ENCODE assay signal across 13 mouse cellular contexts in the genomic region with DNA sequence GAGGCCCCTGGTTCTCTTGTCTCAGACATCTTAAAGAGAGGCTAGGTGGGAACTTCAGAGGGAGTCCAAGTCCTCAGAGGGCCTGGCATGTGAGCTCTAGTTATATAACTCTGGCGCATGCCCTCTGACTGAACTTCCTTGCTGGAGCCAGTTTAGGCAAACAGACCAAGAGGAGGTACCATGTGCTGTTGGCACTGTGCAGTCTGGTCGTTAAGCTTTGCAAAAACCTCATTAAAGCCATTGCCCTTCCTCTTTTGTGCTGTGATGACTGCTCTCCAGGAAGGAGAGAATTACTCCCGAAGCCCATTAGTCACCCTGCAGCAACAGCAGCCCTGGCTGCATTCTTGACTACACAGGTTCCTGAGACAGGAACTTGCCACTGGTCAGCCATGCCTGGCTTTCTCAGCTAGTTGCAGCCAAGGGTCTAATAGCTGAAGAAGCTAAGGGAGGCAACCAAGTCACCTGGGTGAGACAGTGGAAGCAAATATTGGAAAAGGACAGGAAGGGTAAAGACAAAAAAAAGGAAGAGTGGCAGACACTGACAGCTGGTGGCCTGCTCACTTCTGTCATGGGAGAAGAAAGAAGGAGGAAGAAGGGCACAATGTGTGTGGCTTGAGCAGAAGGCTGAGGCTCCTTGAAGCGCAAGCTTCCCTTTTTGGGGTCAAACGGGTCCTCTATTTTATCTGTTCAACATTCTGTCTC. TPM values are rescaled to one million over a fixed set of nuclear protein-coding genes. Genes with fewer than 3 reads are reported as not detected.
DNase-seq lines count a peak whose midpoint lies in the region; ATAC-seq and TF ChIP-seq lines count a peak whose summit lies in the region.
"Had no signal": no experiment of that assay in that cellular context is flagged by ENCODE, and none has a peak within 500 bp of the region (broad histone marks: within the 10 kb centered on the region; RNA-seq: fewer than 3 reads in every experiment).

No protein-coding gene starts in this region.

- DNase-seq in liver: no peak
- DNase-seq in large intestine, adult 2 months (ENCODE audit: low read depth, low spot score): peak; percentile 94
- DNase-seq in midbrain, embryonic 14.5 days: no peak
- no peak for DNase-seq in thymus, postnatal 14 days
- no peak for DNase-seq in gastrocnemius, adult 8-10 months (ENCODE audit: low spot score in 2 of 2)

- H3K27me3 ChIP-seq in liver, embryonic 12.5 days (replicated peaks): peaks cover 29% of the 10 kb centered on the region; the same call in 1 of the 2 replicates
- no peaks in the 10 kb centered on the region for H3K27me3 ChIP-seq in small intestine, adult 2 months (ENCODE audit: control insufficient read depth, insufficient read depth, low read length)
- H3K27me3 ChIP-seq in midbrain, embryonic 14.5 days (ENCODE audit: control insufficient read depth, insufficient read depth, low read length): no peaks in the 10 kb centered on the region

- H3K36me3 ChIP-seq in liver, embryonic 12.5 days: no peaks in the 10 kb centered on the region
- no peaks in the 10 kb centered on the region for H3K36me3 ChIP-seq in small intestine, adult 2 months (ENCODE audit: control insufficient read depth, insufficient read depth, low read length)
- no peaks in the 10 kb centered on the region for H3K36me3 ChIP-seq in midbrain, embryonic 14.5 days (ENCODE audit: control insufficient read depth, insufficient read depth, low read length)
- H3K36me3 ChIP-seq: G1E had no signal

- H3K4me2 ChIP-seq in liver, embryonic 12.5 days: no peak overlapping the region
- no peak overlapping the region for H3K4me2 ChIP-seq in midbrain, embryonic 14.5 days (ENCODE audit: low read length)
- H3K4me2 ChIP-seq: hindbrain, embryonic 14.5 days had no signal

- ATAC-seq in liver, embryonic 12.5 days: no peak
- ATAC-seq in granulocyte monocyte progenitor cell, adult 5-6 weeks (replicated peaks; ENCODE audit: poor library complexity, severe bottlenecking): peak; percentile 65
- no peak for ATAC-seq in midbrain, embryonic 14.5 days (ENCODE audit: low FRiP score, low TSS enrichment)

- peak overlapping the region; percentile 23 for H3K27ac ChIP-seq in liver, embryonic 12.5 days
- H3K27ac ChIP-seq in small intestine, adult 2 months (ENCODE audit: insufficient read depth, low read depth, low read length): peak overlapping the region; percentile 55
- no peak overlapping the region for H3K27ac ChIP-seq in midbrain, embryonic 14.5 days (replicated peaks; ENCODE audit: low read depth, low read length)
- H3K27ac ChIP-seq: hindbrain, embryonic 14.5 days had no signal

- no peak for TF ChIP-seq CTCF in small intestine, adult 2 months (IDR thresholded peaks at IDR 0.05; ENCODE audit: extremely low read depth, insufficient read length, insufficient replicate concordance, low read depth, low read length)

- no peak overlapping the region for H3K4me3 ChIP-seq in liver, embryonic 12.5 days
- H3K4me3 ChIP-seq in small intestine, adult 2 months (ENCODE audit: low read depth, low read length): no peak overlapping the region
- H3K4me3 ChIP-seq in midbrain, embryonic 14.5 days (replicated peaks; ENCODE audit: low read depth, low read length): no peak overlapping the region

- TF ChIP-seq POLR2A in small intestine, adult 2 months (IDR thresholded peaks at IDR 0.05; ENCODE audit: low read depth, low read length): no peak

- no peak overlapping the region for H3K9ac ChIP-seq in liver, embryonic 12.5 days
- no peak overlapping the region for H3K9ac ChIP-seq in midbrain, embryonic 14.5 days (replicated peaks; ENCODE audit: low read length)
- H3K9ac ChIP-seq: hindbrain, embryonic 14.5 days had no signal

- H3K9me3 ChIP-seq in liver, embryonic 12.5 days (replicated peaks): no peaks in the 10 kb centered on the region; the same call in 1 of the 2 replicates
- H3K9me3 ChIP-seq in midbrain, embryonic 14.5 days (ENCODE audit: control insufficient read depth, low read length): no peaks in the 10 kb centered on the region
- H3K9me3 ChIP-seq: G1E had no signal

- H3K4me1 ChIP-seq in liver, embryonic 12.5 days: peaks cover 26% of the 10 kb centered on the region
- peaks cover 26% of the 10 kb centered on the region for H3K4me1 ChIP-seq in small intestine, adult 2 months (ENCODE audit: control insufficient read depth, insufficient read depth, insufficient read length, low read length)
- no peaks in the 10 kb centered on the region for H3K4me1 ChIP-seq in midbrain, embryonic 14.5 days (ENCODE audit: control insufficient read depth, insufficient read depth, low read length)

- 31% methylated on average over 5 of the region's 5 CpGs for WGBS in liver, embryonic 12.5 days (ENCODE audit: insufficient replicate concordance)
- WGBS in large intestine, adult 2 months: 31% methylated on average over 5 of the region's 5 CpGs
- 33% methylated on average over 5 of the region's 5 CpGs for WGBS in small intestine, adult 2 months
- WGBS in midbrain, embryonic 14.5 days: 71% methylated on average over 5 of the region's 5 CpGs

RNA-seq across cellular contexts. Expression of a gene that starts 4.3 kb away (rescaled TPM):
- 0.37 and 0.45 TPM in 2 replicates for polyA plus RNA-seq in liver, embryonic 12.5 days (2016; fragmentation: Nextera tagmentation; extraction: Ambion mirVana)
- total RNA-seq in granulocyte monocyte progenitor cell, adult 5-6 weeks (2014; fragmentation: Nextera tagmentation): 0.30 TPM in 1 of 2 replicates, not detected in the other
- not detected in 2 replicates for total RNA-seq in granulocyte monocyte progenitor cell, adult 5-6 weeks (2017)
- polyA plus RNA-seq in large intestine, adult 2 months (2012; rRNA removed): 18.8 and 19.7 TPM in 2 replicates
- 9.3 and 9.5 TPM in 2 replicates for polyA plus RNA-seq in small intestine, adult 2 months (2012; rRNA removed)
- polyA plus RNA-seq in midbrain, embryonic 14.5 days (2014; fragmentation: Nextera tagmentation; extraction: Ambion mirVana): 0.66 and 0.70 TPM in 2 replicates
- total RNA-seq in gastrocnemius, adult 8-10 months (2022): 1 to 10 TPM in 2 of 4 experiments, under 1 TPM in 2; 0.83 to 1.1 (median 1.0) TPM

RNA-seq across cellular contexts. Expression of a gene that starts 30.5 kb away (rescaled TPM):
- polyA plus RNA-seq in liver, embryonic 12.5 days (2016; fragmentation: Nextera tagmentation; extraction: Ambion mirVana): 0.06 TPM in 1 of 2 replicates, not detected in the other
- total RNA-seq in granulocyte monocyte progenitor cell, adult 5-6 weeks (2014; fragmentation: Nextera tagmentation): 0.13 and 0.17 TPM in 2 replicates
- total RNA-seq in granulocyte monocyte progenitor cell, adult 5-6 weeks (2017): 0.82 and 1.1 TPM in 2 replicates
- 0.10 and 0.15 TPM in 2 replicates for polyA plus RNA-seq in large intestine, adult 2 months (2012; rRNA removed)
- not detected in 2 replicates for polyA plus RNA-seq in small intestine, adult 2 months (2012; rRNA removed)
- 0.17 and 0.18 TPM in 2 replicates for polyA plus RNA-seq in midbrain, embryonic 14.5 days (2014; fragmentation: Nextera tagmentation; extraction: Ambion mirVana)
- total RNA-seq in gastrocnemius, adult 8-10 months (2022): under 1 TPM in 2 of 4 experiments, not detected in 2; 0.13 to 0.16 TPM
- total RNA-seq: G1E; left cerebral cortex, postnatal 36 days; monocyte, adult 5-6 weeks had no signal
- polyA plus RNA-seq: embryonic facial prominence, embryonic 11.5 days; G1E had no signal
